Mouse (Mus musculus): Measurements from ENCODE around the gene Chst11. TPM values are rescaled to one million over a fixed set of nuclear protein-coding genes. Genes with fewer than 3 reads are reported as not detected.

Gene Chst11
- polyA plus RNA-seq, 1 experiment = 21.1 TPM

- DNase-seq = no peak
- 97% methylated on average over 5 of the region's 5 CpGs for WGBS
- H3K27ac ChIP-seq (ENCODE audit: insufficient read depth, low read length) = no peak overlapping the region
- H3K4me1 ChIP-seq (ENCODE audit: control insufficient read depth, insufficient read depth, low read length) = peaks cover 19% of the 10 kb centered on the region
- no peak overlapping the region for H3K4me3 ChIP-seq (replicated peaks; ENCODE audit: insufficient read depth, low read depth, low read length)
- TF ChIP-seq POLR2A (IDR thresholded peaks at IDR 0.05; ENCODE audit: borderline replicate concordance, insufficient read depth, low read length) (no peak), CTCF (IDR thresholded peaks at IDR 0.05; ENCODE audit: borderline replicate concordance, insufficient read depth, low read depth, low read length) (no peak)
- no peaks in the 10 kb centered on the region for H3K27me3 ChIP-seq (ENCODE audit: control insufficient read depth, insufficient read depth, low read length)
Measured at GRCm38 (mm10) chr10:83141434-83141833, 156.1 kb downstream of the Chst11 start.

- Histone ChIP-seq H3K27me3 (ENCODE audit: control insufficient read depth, insufficient read depth, low read length) (no peaks in the 10 kb centered on the region), H3K27ac (ENCODE audit: insufficient read depth, low read length) (0 out of 2 replicates have a peak overlapping the region, but pooled peaks have one; percentile 36), H3K4me1 (ENCODE audit: control insufficient read depth, insufficient read depth, low read length) (peaks cover 11% of the 10 kb centered on the region), H3K4me3 (replicated peaks; ENCODE audit: insufficient read depth, low read depth, low read length) (no peak overlapping the region)
- WGBS = 22% methylated on average over 10 of the region's 10 CpGs
- peak; percentile 65 to 80 for DNase-seq
- TF ChIP-seq POLR2A (IDR thresholded peaks at IDR 0.05; ENCODE audit: borderline replicate concordance, insufficient read depth, low read length) (no peak), CTCF (IDR thresholded peaks at IDR 0.05; ENCODE audit: borderline replicate concordance, insufficient read depth, low read depth, low read length) (no peak)
Measured at GRCm38 (mm10) chr10:83143049-83143448, 157.8 kb downstream of the Chst11 start.

GRCm38 (mm10) chr10:83145836-83146235 lies 160.5 kb downstream of the Chst11 start:
- no peak for DNase-seq
- Histone ChIP-seq H3K27me3 (ENCODE audit: control insufficient read depth, insufficient read depth, low read length) (no peaks in the 10 kb centered on the region), H3K4me3 (replicated peaks; ENCODE audit: insufficient read depth, low read depth, low read length) (no peak overlapping the region), H3K4me1 (ENCODE audit: control insufficient read depth, insufficient read depth, low read length) (peaks cover 23% of the 10 kb centered on the region), H3K27ac (ENCODE audit: insufficient read depth, low read length) (no peak overlapping the region)
- 86% methylated on average over 14 of the region's 14 CpGs for WGBS
- TF ChIP-seq CTCF (IDR thresholded peaks at IDR 0.05; ENCODE audit: borderline replicate concordance, insufficient read depth, low read depth, low read length) = no peak
- TF ChIP-seq POLR2A (IDR thresholded peaks at IDR 0.05; ENCODE audit: borderline replicate concordance, insufficient read depth, low read length) = no peak

- no peaks in the 10 kb centered on the region for H3K27me3 ChIP-seq (ENCODE audit: control insufficient read depth, insufficient read depth, low read length)
- 59% methylated on average over 12 of the region's 12 CpGs for WGBS
- peaks cover 19% of the 10 kb centered on the region for H3K4me1 ChIP-seq (ENCODE audit: control insufficient read depth, insufficient read depth, low read length)
- H3K4me3 ChIP-seq (replicated peaks; ENCODE audit: insufficient read depth, low read depth, low read length) = no peak overlapping the region
- no peak for DNase-seq
- no peak overlapping the region for H3K27ac ChIP-seq (ENCODE audit: insufficient read depth, low read length)
- TF ChIP-seq CTCF (IDR thresholded peaks at IDR 0.05; ENCODE audit: borderline replicate concordance, insufficient read depth, low read depth, low read length) = no peak
- TF ChIP-seq POLR2A (IDR thresholded peaks at IDR 0.05; ENCODE audit: borderline replicate concordance, insufficient read depth, low read length) = no peak
Measured at GRCm38 (mm10) chr10:83149342-83150178, 164.3 kb downstream of the Chst11 start.

- peaks cover 19% of the 10 kb centered on the region for H3K4me1 ChIP-seq (ENCODE audit: control insufficient read depth, insufficient read depth, low read length)
- TF ChIP-seq POLR2A (IDR thresholded peaks at IDR 0.05; ENCODE audit: borderline replicate concordance, insufficient read depth, low read length) (no peak), CTCF (IDR thresholded peaks at IDR 0.05; ENCODE audit: borderline replicate concordance, insufficient read depth, low read depth, low read length) (no peak)
- peak; percentile 54 to 77 for DNase-seq
- no peaks in the 10 kb centered on the region for H3K27me3 ChIP-seq (ENCODE audit: control insufficient read depth, insufficient read depth, low read length)
- H3K27ac ChIP-seq (ENCODE audit: insufficient read depth, low read length) = peak overlapping the region; percentile 72; the same call in 1 of the 2 replicates
- no peak overlapping the region for H3K4me3 ChIP-seq (replicated peaks; ENCODE audit: insufficient read depth, low read depth, low read length)
- 27% methylated on average over 7 of the region's 7 CpGs for WGBS
Measured at GRCm38 (mm10) chr10:83150587-83150986, 165.3 kb downstream of the Chst11 start.

GRCm38 (mm10) chr10:83151362-83151761 lies 166.1 kb downstream of the Chst11 start:
- 58% methylated on average over 6 of the region's 6 CpGs for WGBS
- no peak for DNase-seq
- no peak overlapping the region for H3K4me3 ChIP-seq (replicated peaks; ENCODE audit: insufficient read depth, low read depth, low read length)
- no peak overlapping the region for H3K27ac ChIP-seq (ENCODE audit: insufficient read depth, low read length)
- peaks cover 19% of the 10 kb centered on the region for H3K4me1 ChIP-seq (ENCODE audit: control insufficient read depth, insufficient read depth, low read length)
- TF ChIP-seq POLR2A (IDR thresholded peaks at IDR 0.05; ENCODE audit: borderline replicate concordance, insufficient read depth, low read length) = no peak
- TF ChIP-seq CTCF (IDR thresholded peaks at IDR 0.05; ENCODE audit: borderline replicate concordance, insufficient read depth, low read depth, low read length) = no peak
- H3K27me3 ChIP-seq (ENCODE audit: control insufficient read depth, insufficient read depth, low read length) = no peaks in the 10 kb centered on the region

- no peak overlapping the region for H3K27ac ChIP-seq (ENCODE audit: insufficient read depth, low read length)
- 79% methylated on average over 16 of the region's 16 CpGs for WGBS
- peaks cover 19% of the 10 kb centered on the region for H3K4me1 ChIP-seq (ENCODE audit: control insufficient read depth, insufficient read depth, low read length)
- H3K27me3 ChIP-seq (ENCODE audit: control insufficient read depth, insufficient read depth, low read length) = no peaks in the 10 kb centered on the region
- DNase-seq = no peak
- TF ChIP-seq POLR2A (IDR thresholded peaks at IDR 0.05; ENCODE audit: borderline replicate concordance, insufficient read depth, low read length) = no peak
- TF ChIP-seq CTCF (IDR thresholded peaks at IDR 0.05; ENCODE audit: borderline replicate concordance, insufficient read depth, low read depth, low read length) = no peak
- no peak overlapping the region for H3K4me3 ChIP-seq (replicated peaks; ENCODE audit: insufficient read depth, low read depth, low read length)
Measured at GRCm38 (mm10) chr10:83151896-83152685, 166.8 kb downstream of the Chst11 start.
